Mouse (Mus musculus) heart, adult 9 months (tissue): ENCODE results near the gene BC051142.

Source experiments
- DNase-seq, 2 experiments: peaks; one replicate each; pipeline ENCODE4 v3.0.0; 2022; ENCODE audit warnings: low spot score in 2 of 2

BC051142 gene

GRCm38 (mm10) chr17:34507591-34507990 is 109.0 kb downstream of the BC051142 start:
- peak; percentile 9 to 69 for DNase-seq
